Mouse (Mus musculus) CH12.LX (cell line): ENCODE measurements at regions not wholly inside any gene's neighbourhood (a gene's known extent, or its start where the extent isn't known, plus 50 kb on each side); places are given as distances from the start of the nearest gene placed in this dataset.

Source experiments
- DNase-seq: peaks from one replicate; pipeline ENCODE4 v3.0.0-alpha.2; 2013; ENCODE audit errors: extremely low read depth
- H3K27ac ChIP-seq: 2 replicates; pipeline ENCODE4 v1.5.1; 2012; ENCODE audit warnings: low read depth, mild to moderate bottlenecking, control low read depth, moderate library complexity; ENCODE audit not compliant: insufficient read depth
- H3K27me3 ChIP-seq: replicated peaks from 2 replicates; pipeline ENCODE3; 2012; ENCODE audit warnings: inconsistent platforms
- H3K36me3 ChIP-seq, 2 experiments: replicated peaks in 1 of 2; 2 replicates each; pipeline versions ENCODE3 to v1.6.1; 2012; ENCODE audit warnings: inconsistent platforms in 1 of 2, low read length in 1 of 2, mild to moderate bottlenecking in 1 of 2, mixed read lengths in 1 of 2, moderate library complexity in 1 of 2; ENCODE audit not compliant: control insufficient read depth in 1 of 2, insufficient read depth in 1 of 2
- H3K4me1 ChIP-seq, 2 experiments: 2 replicates each; pipeline ENCODE4 v1.6.1; 2012; ENCODE audit warnings: inconsistent platforms in 1 of 2, moderate library complexity in 1 of 2; ENCODE audit not compliant: insufficient read depth in 2 of 2, control insufficient read depth in 1 of 2
- H3K4me2 ChIP-seq: 2 replicates; pipeline ENCODE4 v1.6.1; 2012; ENCODE audit warnings: low read depth, mild to moderate bottlenecking, control low read depth; ENCODE audit not compliant: poor library complexity, insufficient read depth, severe bottlenecking
- H3K4me3 ChIP-seq, 3 experiments: fragments of 150-350 bp in 1 of 3; sonication (generic) in 1 of 3; replicated peaks in 1 of 3; 2 replicates each; pipeline versions ENCODE3 to v1.5.1; 2011 to 2012; ENCODE audit warnings: low read depth in 2 of 3, low read length in 2 of 3, mild to moderate bottlenecking in 2 of 3, moderate library complexity in 2 of 3, control low read depth in 1 of 3, improper control_type of control experiment in 1 of 3, inconsistent platforms in 1 of 3, mixed read lengths in 1 of 3; ENCODE audit not compliant: poor library complexity in 1 of 3
- H3K79me2 ChIP-seq: replicated peaks from 2 replicates; pipeline ENCODE4 v1.6.1; 2012; ENCODE audit warnings: mild to moderate bottlenecking, moderate library complexity; ENCODE audit not compliant: control insufficient read depth, poor library complexity, insufficient read depth, severe bottlenecking; ENCODE audit errors: extremely low read depth
- H3K9ac ChIP-seq: 2 replicates; pipeline ENCODE4 v1.6.1; 2012; ENCODE audit warnings: low read depth, mild to moderate bottlenecking, control low read depth, moderate library complexity; ENCODE audit not compliant: insufficient read depth
- H3K9me3 ChIP-seq: replicated peaks from 2 replicates; pipeline ENCODE3; 2012; ENCODE audit warnings: low read length, inconsistent platforms, mixed read lengths
- BHLHE40 ChIP-seq: IDR thresholded peaks from 2 replicates; pipeline ENCODE4 v1.6.1; 2011; ENCODE audit warnings: mild to moderate bottlenecking, low read depth, low read length, improper control_type of control experiment
- E2F4 ChIP-seq: IDR thresholded peaks from 2 replicates; pipeline ENCODE4 v1.6.1; 2011; ENCODE audit warnings: low read depth, low read length, improper control_type of control experiment; ENCODE audit not compliant: insufficient replicate concordance
- EP300 ChIP-seq: IDR thresholded peaks from 2 replicates; pipeline ENCODE4 v1.6.1; 2011; ENCODE audit warnings: low read length, improper control_type of control experiment
- ETS1 ChIP-seq: conservative IDR thresholded peaks from 2 replicates; pipeline ENCODE4 v1.6.1; 2012; ENCODE audit warnings: low read depth, mild to moderate bottlenecking, inconsistent platforms, low read length, improper control_type of control experiment, moderate library complexity
- IRF4 ChIP-seq: IDR thresholded peaks from 2 replicates; pipeline ENCODE4 v1.6.1; 2014; ENCODE audit warnings: low read depth, mild to moderate bottlenecking, inconsistent platforms, low read length, improper control_type of control experiment
- MAFK ChIP-seq: IDR thresholded peaks from 2 replicates; pipeline ENCODE4 v1.6.1; 2011; ENCODE audit warnings: low read length, improper control_type of control experiment; ENCODE audit not compliant: insufficient replicate concordance
- MAX ChIP-seq: IDR thresholded peaks from 2 replicates; pipeline ENCODE4 v1.6.1; 2011; ENCODE audit warnings: low read length, improper control_type of control experiment
- MAZ ChIP-seq: IDR thresholded peaks from 2 replicates; pipeline ENCODE4 v1.6.1; 2012; ENCODE audit warnings: low read depth, mild to moderate bottlenecking, inconsistent platforms, low read length, improper control_type of control experiment, moderate library complexity
- MXI1 ChIP-seq: IDR thresholded peaks from 2 replicates; pipeline ENCODE4 v1.6.1; 2011; ENCODE audit warnings: mild to moderate bottlenecking, low read depth, low read length, improper control_type of control experiment
- NELFE ChIP-seq: IDR thresholded peaks from 2 replicates; pipeline ENCODE4 v1.6.1; 2011; ENCODE audit warnings: low read depth, low read length, improper control_type of control experiment
- NRF1 ChIP-seq: IDR thresholded peaks from 2 replicates; pipeline ENCODE4 v1.6.1; 2014; ENCODE audit warnings: low read depth, mild to moderate bottlenecking, inconsistent platforms, low read length, improper control_type of control experiment, moderate library complexity
- POLR2A ChIP-seq: IDR thresholded peaks from 2 replicates; pipeline ENCODE4 v1.6.1; 2011; ENCODE audit warnings: low read depth, mild to moderate bottlenecking, improper control_type of control experiment, low read length
- POLR2AphosphoS2 ChIP-seq: IDR thresholded peaks from 2 replicates; pipeline ENCODE4 v1.6.1; 2011; ENCODE audit warnings: low read depth, low read length, improper control_type of control experiment
- TCF12 ChIP-seq: IDR thresholded peaks from 2 replicates; pipeline ENCODE4 v1.6.1; 2014; ENCODE audit warnings: low read depth, mild to moderate bottlenecking, inconsistent platforms, low read length, improper control_type of control experiment
- UBTF ChIP-seq: IDR thresholded peaks from 2 replicates; pipeline ENCODE4 v1.6.1; 2012; ENCODE audit warnings: low read depth, mild to moderate bottlenecking, inconsistent platforms, low read length, improper control_type of control experiment, moderate library complexity
- USF2 ChIP-seq: conservative IDR thresholded peaks from 2 replicates; pipeline ENCODE4 v1.6.1; 2011; ENCODE audit warnings: low read depth, low read length, improper control_type of control experiment
- ZC3H11A ChIP-seq: IDR thresholded peaks from 2 replicates; pipeline ENCODE4 v1.6.1; 2012; ENCODE audit warnings: low read depth, mild to moderate bottlenecking, inconsistent platforms, low read length, improper control_type of control experiment
- ZNF384 ChIP-seq: IDR thresholded peaks from 2 replicates; pipeline ENCODE4 v1.6.1; 2012; ENCODE audit warnings: low read depth, low read length, improper control_type of control experiment, inconsistent platforms
- dilution Hi-C: fragments of 300-500 bp; cut with MboI; formaldehyde crosslinking; loops from 2 replicates; pipeline ENCODE4 v1.14.3; 2020; ENCODE audit warnings: low sequenced_read_pairs; ENCODE audit not compliant: extremely low pct_unique_long_range_greater_than_20kb, extremely low pct_ligation_motif_present
- in situ Hi-C: fragments of 300-500 bp; cut with MboI; formaldehyde crosslinking; loops from 3 replicates; pipeline ENCODE4 v1.14.3; 2019; ENCODE audit warnings: low sequenced_read_pairs, low pct_ligation_motif_present, low pct_unique_long_range_greater_than_20kb, mixed read lengths

DNA sequence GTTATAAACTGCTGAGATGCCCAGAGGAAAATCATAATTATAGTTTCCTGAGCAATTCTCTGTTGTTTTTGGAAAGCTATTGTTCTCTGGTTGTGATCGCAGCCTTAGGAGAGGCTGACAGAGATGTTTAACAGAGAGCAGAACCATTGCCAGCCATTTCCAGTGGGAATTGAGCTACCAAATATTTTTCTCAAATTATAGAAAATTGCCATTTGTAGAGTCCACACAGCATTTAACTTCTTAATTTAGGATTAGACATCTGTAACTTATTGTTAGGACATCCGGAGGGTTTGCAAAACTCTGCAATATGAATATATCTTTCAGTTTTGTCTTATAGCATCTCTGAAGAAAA lies 222.0 kb downstream of the Enc1 start:
- DNase-seq, result no peak
- Histone ChIP-seq H3K4me2 (no peak overlapping the region), H3K4me3 (no peak overlapping the region), H3K36me3 (no peaks in the 10 kb centered on the region), H3K79me2 (no peaks in the 10 kb centered on the region), H3K27me3 (no peaks in the 10 kb centered on the region), H3K9me3 (peaks cover 25% of the 10 kb centered on the region), H3K9ac (no peak overlapping the region), H3K27ac (no peak overlapping the region), H3K4me1 (peaks cover 0 to 8% of the 10 kb centered on the region in 2 experiments; a peak in 2 of 4 replicates)
- in situ Hi-C loops, result no loop called here
- no peak for TF ChIP-seq ZC3H11A
- TF ChIP-seq MAFK, result no peak
- no peak for TF ChIP-seq USF2
- no peak for TF ChIP-seq UBTF
- TF ChIP-seq ZNF384, result no peak
- TF ChIP-seq MAX, result no peak
- no peak for TF ChIP-seq NELFE
- TF ChIP-seq NRF1, result no peak
- no peak for TF ChIP-seq ETS1
- TF ChIP-seq IRF4, result no peak
- TF ChIP-seq E2F4, result no peak
- TF ChIP-seq MXI1, result no peak
- no peak for TF ChIP-seq POLR2A
- no peak for TF ChIP-seq EP300
- dilution Hi-C loops, result no loop called here

GRCm38 (mm10) chr13:97462110-97462883 lies 221.4 kb downstream of the Enc1 start:
- Histone ChIP-seq H3K79me2 (no peaks in the 10 kb centered on the region), H3K9me3 (peaks cover 22% of the 10 kb centered on the region), H3K4me1 (peaks cover 0 to 8% of the 10 kb centered on the region in 2 experiments; a peak in 2 of 4 replicates), H3K4me2 (no peak overlapping the region), H3K9ac (no peak overlapping the region), H3K27me3 (no peaks in the 10 kb centered on the region), H3K4me3 (no peak overlapping the region), H3K36me3 (no peaks in the 10 kb centered on the region), H3K27ac (no peak overlapping the region)
- TF ChIP-seq UBTF (no peak), BHLHE40 (no peak), POLR2A (no peak), TCF12 (no peak), POLR2AphosphoS2 (no peak), ZNF384 (no peak), NELFE (no peak), MAZ (no peak)
- dilution Hi-C loops, result no loop called here
- no peak for DNase-seq
- in situ Hi-C loops, result no loop called here
